Mouse (Mus musculus) heart, adult 2 months (tissue): Measurements from ENCODE around the gene Prr27. TPM values are rescaled to one million over a fixed set of nuclear protein-coding genes. Genes with fewer than 3 reads are reported as not detected.

Experiments
- DNase-seq, 2 experiments: peaks; one replicate each; pipeline ENCODE4 v3.0.0; 2021
- H3K27ac ChIP-seq: fragments of 200-600 bp; 2 replicates; pipeline ENCODE4 v1.8.1; 2022
- H3K27me3 ChIP-seq: fragments of 200-500 bp; 2 replicates; pipeline ENCODE4 v1.6.1; 2012; ENCODE audit warnings: mild to moderate bottlenecking, low read length, inconsistent platforms, mixed read lengths; ENCODE audit not compliant: control insufficient read depth, insufficient read depth
- H3K36me3 ChIP-seq: fragments of 200-500 bp; 2 replicates; pipeline ENCODE4 v1.6.1; 2012; ENCODE audit warnings: low read length, inconsistent platforms; ENCODE audit not compliant: control insufficient read depth, insufficient read depth
- H3K4me1 ChIP-seq: fragments of 200-500 bp; 2 replicates; pipeline ENCODE4 v1.6.1; 2011; ENCODE audit warnings: low read length; ENCODE audit not compliant: control insufficient read depth, insufficient read depth
- H3K4me3 ChIP-seq: fragments of 200-600 bp; 2 replicates; pipeline ENCODE4 v1.8.1; 2022
- H3K79me2 ChIP-seq: fragments of 200-500 bp; replicated peaks from 2 replicates; pipeline ENCODE4 v1.6.1; 2012; ENCODE audit warnings: mild to moderate bottlenecking, inconsistent platforms, low read length, moderate library complexity, mixed read lengths; ENCODE audit not compliant: control insufficient read depth, insufficient read depth
- H3K9ac ChIP-seq: fragments of 200-500 bp; 2 replicates; pipeline ENCODE4 v1.6.1; 2012; ENCODE audit warnings: low read depth, mild to moderate bottlenecking, control low read depth, inconsistent platforms, low read length, mixed read lengths
- CTCF ChIP-seq: fragments of 200-600 bp; IDR thresholded peaks from 2 replicates; pipeline ENCODE4 v1.8.1; 2022; ENCODE audit warnings: antibody characterized with exemption, mild to moderate bottlenecking, moderate library complexity
- EP300 ChIP-seq: fragments of 200-500 bp; IDR thresholded peaks from 2 replicates; pipeline ENCODE4 v1.6.1; 2011; ENCODE audit warnings: low read depth, low read length, control low read depth; ENCODE audit not compliant: insufficient read depth
- POLR2A ChIP-seq: fragments of 200-500 bp; IDR thresholded peaks from 2 replicates; pipeline ENCODE4 v1.6.1; 2011; ENCODE audit warnings: mild to moderate bottlenecking, low read depth, low read length, control low read depth; ENCODE audit not compliant: insufficient read depth
- WGBS: fragments of 180-500 bp; shearing (Covaris S2); methylation state at CpG from one replicate; pipeline ENCODE4 v1.1.7; 2018; 5-methylcytosine and 5-hydroxymethylcytosine counted together
- intact Hi-C: fragments of 180-260 bp; cut with DNase I; formaldehyde crosslinking; loops from one replicate; pipeline ENCODE4 v1.15.1; 2025
- long read RNA-seq: library from polyadenylated mRNA; stranded (forward); transcript quantifications from one replicate; pipeline ENCODE4 v2.0.0, GENCODE M21; 2021
- polyA plus RNA-seq: library from polyadenylated mRNA; depleted of rRNA; stranded (reverse); fragments of >200 nt; gene quantifications from 2 replicates; pipeline ENCODE4 v1.2.3, GENCODE M21; 2012; rRNA removed
- total RNA-seq, 2 experiments: library from RNA; stranded (reverse); gene quantifications; 2 replicates each; pipeline ENCODE4 v1.2.3; 2021

Gene Prr27
- total RNA-seq: not detected
- polyA plus RNA-seq: 0.16 TPM in 1 of 2 replicates, not detected in the other
- long read RNA-seq: 0 reads

- 38% methylated on average over 1 of the region's 1 CpGs for WGBS
- intact Hi-C loops: no loop called here
- no peak within 1 kb of the TSS for H3K9ac ChIP-seq
These were observed at the start of gene Prr27 for GRCm38 (mm10) chr5:87825386-87825785. TSS of gene Prr27 (plus strand) at chr5:87825686.

GRCm38 (mm10) chr5:87782731-87783130, 42.8 kb upstream of the Prr27 start:
- intact Hi-C loops: no loop called here
- WGBS: 40% methylated on average over 4 of the region's 4 CpGs
- DNase-seq: no peak
- Histone ChIP-seq H3K4me1 (no peaks in the 10 kb centered on the region), H3K79me2 (no peaks in the 10 kb centered on the region), H3K4me3 (no peak overlapping the region), H3K36me3 (no peaks in the 10 kb centered on the region), H3K27me3 (no peaks in the 10 kb centered on the region), H3K27ac (no peak overlapping the region), H3K9ac (no peak overlapping the region)
- no peak for TF ChIP-seq EP300
- TF ChIP-seq CTCF: no peak
- no peak for TF ChIP-seq POLR2A

More at GRCm38 (mm10) chr5:87825386-87825785, at the start of gene Prr27:
- no peaks in the 10 kb centered on the region for H3K27me3 ChIP-seq
- H3K36me3 ChIP-seq: no peaks in the 10 kb centered on the region
- no peak within 1 kb of the TSS for H3K27ac ChIP-seq
- TF ChIP-seq CTCF (no peak), POLR2A (no peak), EP300 (no peak)
- no peak for DNase-seq
- H3K79me2 ChIP-seq: no peaks in the 10 kb centered on the region
- H3K4me3 ChIP-seq: no peak within 1 kb of the TSS
- H3K4me1 ChIP-seq: no peaks in the 10 kb centered on the region

GRCm38 (mm10) chr5:87807782-87808181, 17.7 kb upstream of the Prr27 start, which contains the start of gene Csn1s2b:
TSS of gene Csn1s2b (plus strand) at chr5:87808082.
- WGBS: 43% methylated on average over 2 of the region's 2 CpGs
- intact Hi-C loops: no loop called here
- TF ChIP-seq POLR2A (no peak), EP300 (no peak), CTCF (no peak)
- Histone ChIP-seq H3K79me2 (no peaks in the 10 kb centered on the region), H3K4me1 (no peaks in the 10 kb centered on the region), H3K4me3 (no peak within 1 kb of the TSS), H3K9ac (no peak within 1 kb of the TSS), H3K27ac (no peak within 1 kb of the TSS), H3K36me3 (no peaks in the 10 kb centered on the region), H3K27me3 (no peaks in the 10 kb centered on the region)
- no peak for DNase-seq

GRCm38 (mm10) chr5:87809253-87809652, 16.2 kb upstream of the Prr27 start:
- TF ChIP-seq CTCF: no peak
- TF ChIP-seq EP300: no peak
- no peak for TF ChIP-seq POLR2A

GRCm38 (mm10) chr5:87855136-87855716, 29.7 kb downstream of the Prr27 start:
- DNase-seq: no peak
- Histone ChIP-seq H3K36me3 (no peaks in the 10 kb centered on the region), H3K9ac (no peak overlapping the region), H3K79me2 (no peaks in the 10 kb centered on the region), H3K4me3 (no peak overlapping the region), H3K4me1 (no peaks in the 10 kb centered on the region), H3K27me3 (no peaks in the 10 kb centered on the region), H3K27ac (no peak overlapping the region)
- 68% methylated on average over 3 of the region's 3 CpGs for WGBS
- intact Hi-C loops: no loop called here
- TF ChIP-seq POLR2A: no peak
- no peak for TF ChIP-seq CTCF
- no peak for TF ChIP-seq EP300

More at GRCm38 (mm10) chr5:87809253-87809652, 16.2 kb upstream of the Prr27 start:
- no peak for DNase-seq
- Histone ChIP-seq H3K79me2 (no peaks in the 10 kb centered on the region), H3K4me3 (no peak overlapping the region), H3K4me1 (no peaks in the 10 kb centered on the region), H3K27ac (no peak overlapping the region), H3K9ac (no peak overlapping the region), H3K36me3 (no peaks in the 10 kb centered on the region), H3K27me3 (no peaks in the 10 kb centered on the region)
- 49% methylated on average over 2 of the region's 2 CpGs for WGBS
- intact Hi-C loops: no loop called here

- H3K27ac ChIP-seq: no peak overlapping the region
- H3K9ac ChIP-seq: no peak overlapping the region
- DNase-seq: no peak
- intact Hi-C loops: no loop called here
- TF ChIP-seq POLR2A (no peak), CTCF (no peak), EP300 (no peak)
- no peaks in the 10 kb centered on the region for H3K79me2 ChIP-seq
- H3K4me3 ChIP-seq: no peak overlapping the region
- H3K4me1 ChIP-seq: no peaks in the 10 kb centered on the region
- WGBS: 51% methylated on average over 2 of the region's 2 CpGs
- no peaks in the 10 kb centered on the region for H3K36me3 ChIP-seq
- H3K27me3 ChIP-seq: no peaks in the 10 kb centered on the region
These were observed 44.6 kb downstream of the Prr27 start for GRCm38 (mm10) chr5:87870084-87870483.
